Mouse (Mus musculus) left cerebral cortex, postnatal 4 days (tissue): Measurements from ENCODE around the gene Ankrd44. TPM values are rescaled to one million over a fixed set of nuclear protein-coding genes. Genes with fewer than 3 reads are reported as not detected.

Source experiments
- DNase-seq: peaks from one replicate; pipeline ENCODE4 v3.0.0-alpha.2; 2022
- intact Hi-C: fragments of 180-260 bp; cut with DNase I; formaldehyde crosslinking; loops from one replicate; pipeline ENCODE4 v1.15.1; 2025
- total RNA-seq, 2 experiments: library from RNA; stranded (reverse); gene quantifications; 2 replicates each; pipeline ENCODE4 v1.2.3; 2021

Gene Ankrd44
- total RNA-seq, 2 experiments from 2014 or later: 88.1 to 88.4 TPM

DNA sequence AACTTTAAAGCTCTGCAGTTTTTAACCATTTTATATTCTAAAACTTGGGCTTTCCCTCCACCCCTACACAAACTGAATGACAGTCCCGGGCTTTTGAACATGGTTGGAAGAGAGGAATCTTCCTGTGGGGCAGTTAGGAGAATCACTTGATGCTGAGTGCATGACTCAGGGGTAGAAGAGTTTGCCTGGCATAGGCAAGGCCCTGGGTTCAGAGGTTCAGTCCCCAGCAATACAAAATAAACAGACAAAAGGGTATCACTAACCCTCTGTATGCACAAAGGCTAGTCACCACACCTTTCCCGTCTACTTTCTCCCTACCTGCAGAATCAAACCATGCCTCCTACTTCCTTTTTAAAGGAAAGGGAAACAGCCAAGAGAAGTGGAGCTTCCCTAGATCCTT, 28.5 kb downstream of the Ankrd44 start:
- intact Hi-C loops: no loop called here
- no peak for DNase-seq

DNA sequence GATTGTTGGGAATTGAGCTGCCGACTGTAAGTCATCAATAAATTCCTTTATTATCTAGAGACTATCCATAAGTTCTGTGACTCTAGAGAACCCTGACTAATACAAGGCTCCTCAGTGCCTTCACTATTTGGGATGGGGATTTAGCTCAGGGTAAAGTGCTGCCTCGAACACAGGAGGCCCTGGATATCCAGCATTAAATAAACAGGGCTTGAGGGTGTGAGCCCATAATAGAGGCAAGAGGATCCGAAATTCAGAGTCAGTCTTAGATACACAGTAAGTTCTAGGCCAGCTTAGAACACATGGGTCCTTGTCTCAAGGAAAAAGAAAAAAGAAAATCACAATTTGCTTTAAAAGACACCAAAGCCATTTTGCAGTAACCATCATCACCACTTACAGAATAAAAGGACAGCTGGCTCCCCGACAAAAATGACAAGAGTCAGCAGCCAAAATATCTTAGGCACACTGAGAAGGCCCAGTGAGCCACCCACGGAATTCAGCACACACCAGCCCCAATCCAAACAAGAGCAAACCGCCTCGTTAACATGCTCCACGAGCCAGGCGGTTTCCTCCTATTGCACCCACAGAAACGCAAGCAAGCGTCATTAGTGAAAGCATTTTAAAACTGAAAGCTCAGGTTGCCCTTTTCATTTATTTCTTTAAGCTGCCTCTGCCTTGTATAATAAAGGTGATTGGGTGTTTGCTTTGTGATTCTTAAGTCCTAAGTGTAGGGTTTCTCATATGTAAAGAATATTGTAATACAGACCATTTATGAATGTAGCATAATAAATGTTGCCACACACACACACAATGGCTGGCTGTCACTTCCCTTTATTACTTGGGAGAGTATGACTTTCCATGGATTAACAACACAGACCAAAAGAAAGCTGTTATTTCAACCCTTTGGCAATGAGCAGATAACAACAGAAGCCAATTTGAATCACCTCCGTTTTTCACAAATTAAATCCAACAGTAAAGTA, 29.8 kb downstream of the Ankrd44 start:
- intact Hi-C loops: no loop called here
- DNase-seq: no peak

DNA sequence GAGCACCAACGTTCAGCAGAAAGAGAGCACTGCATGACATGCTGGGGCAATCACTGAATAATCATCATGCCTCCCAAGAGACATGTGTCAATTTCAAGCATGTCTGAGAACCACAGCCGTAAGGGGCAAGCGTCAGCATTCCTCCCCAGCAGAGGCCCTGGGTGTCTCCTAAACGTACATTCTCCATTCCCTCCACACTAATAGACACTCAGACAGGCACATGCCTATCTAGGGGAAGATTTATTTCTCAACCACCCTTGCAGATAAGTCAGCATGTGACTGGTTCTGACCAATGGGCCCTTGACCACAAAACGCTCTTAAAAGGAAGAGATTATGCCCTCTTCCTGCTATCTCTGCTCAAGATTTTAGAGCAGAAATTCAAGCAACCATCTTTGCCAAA, 37.7 kb downstream of the Ankrd44 start:
- intact Hi-C loops: no loop called here
- no peak for DNase-seq

DNA sequence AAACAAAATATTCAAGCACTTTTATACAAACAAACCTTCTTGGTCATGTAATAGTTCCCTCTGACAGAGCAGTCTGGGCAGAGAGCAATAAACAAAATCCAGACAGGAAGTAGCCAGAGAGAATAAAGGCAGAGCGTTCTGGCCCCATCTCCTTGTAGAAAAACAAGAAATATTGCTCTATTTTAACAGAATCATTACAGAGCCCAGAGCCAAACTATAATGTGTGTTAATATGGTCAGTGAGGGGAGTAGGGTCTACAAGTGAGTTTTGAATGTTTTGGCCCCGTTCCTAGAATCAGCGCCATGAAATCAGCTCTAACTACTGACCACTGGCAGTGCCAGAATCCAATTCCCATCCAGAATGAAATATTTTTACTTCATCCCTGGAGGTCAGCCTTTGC, 38.3 kb downstream of the Ankrd44 start:
- DNase-seq: no peak
- intact Hi-C loops: no loop called here

DNA sequence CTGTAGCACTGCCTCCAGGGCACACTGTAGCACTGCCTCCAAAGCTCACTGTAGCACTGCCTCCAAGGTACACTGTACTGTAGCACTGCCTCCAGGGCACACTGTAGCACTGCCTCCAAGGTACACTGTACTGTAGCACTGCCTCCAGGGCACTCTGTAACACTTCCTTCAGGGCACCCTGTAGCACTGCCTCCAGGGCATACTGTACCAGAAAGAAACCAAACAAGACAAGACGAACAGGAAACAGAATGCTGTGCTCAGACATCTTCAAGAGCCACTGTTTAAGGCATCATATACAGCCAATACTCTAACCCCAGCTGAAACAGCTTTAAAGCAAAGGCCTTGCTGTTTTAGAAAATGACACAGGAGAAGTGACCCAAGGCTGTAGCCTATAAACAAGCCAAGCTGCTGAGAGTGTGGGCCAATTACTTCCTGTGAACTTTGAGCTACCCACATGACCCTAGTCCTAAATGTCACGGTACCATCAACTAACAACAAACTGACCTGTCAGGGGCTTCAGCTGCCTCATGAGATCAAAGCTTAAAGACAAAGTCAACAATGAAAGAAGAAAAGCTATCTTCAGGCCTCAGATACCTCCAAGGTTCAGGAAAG, 43.2 kb downstream of the Ankrd44 start:
- intact Hi-C loops: no loop called here
- no peak for DNase-seq

DNA sequence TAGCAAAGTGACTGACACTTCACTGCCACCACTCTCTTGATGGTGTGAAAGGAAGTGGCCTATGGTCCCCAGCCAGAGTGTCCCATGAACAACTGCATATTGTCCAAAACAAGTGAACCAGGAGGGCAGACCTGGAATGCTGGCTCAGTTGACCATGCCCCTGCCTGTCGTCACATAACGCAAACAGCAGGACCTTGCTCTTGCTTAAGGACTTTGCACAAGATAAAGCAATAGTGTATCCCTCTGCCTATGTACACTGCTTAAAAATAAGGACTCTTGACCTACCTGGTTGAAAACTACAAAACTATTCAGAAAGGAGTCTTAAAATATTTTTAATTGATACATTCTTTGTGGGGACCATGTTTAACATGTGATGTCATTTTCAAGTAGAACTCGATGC, 44.7 kb downstream of the Ankrd44 start:
- intact Hi-C loops: no loop called here
- DNase-seq: no peak

DNA sequence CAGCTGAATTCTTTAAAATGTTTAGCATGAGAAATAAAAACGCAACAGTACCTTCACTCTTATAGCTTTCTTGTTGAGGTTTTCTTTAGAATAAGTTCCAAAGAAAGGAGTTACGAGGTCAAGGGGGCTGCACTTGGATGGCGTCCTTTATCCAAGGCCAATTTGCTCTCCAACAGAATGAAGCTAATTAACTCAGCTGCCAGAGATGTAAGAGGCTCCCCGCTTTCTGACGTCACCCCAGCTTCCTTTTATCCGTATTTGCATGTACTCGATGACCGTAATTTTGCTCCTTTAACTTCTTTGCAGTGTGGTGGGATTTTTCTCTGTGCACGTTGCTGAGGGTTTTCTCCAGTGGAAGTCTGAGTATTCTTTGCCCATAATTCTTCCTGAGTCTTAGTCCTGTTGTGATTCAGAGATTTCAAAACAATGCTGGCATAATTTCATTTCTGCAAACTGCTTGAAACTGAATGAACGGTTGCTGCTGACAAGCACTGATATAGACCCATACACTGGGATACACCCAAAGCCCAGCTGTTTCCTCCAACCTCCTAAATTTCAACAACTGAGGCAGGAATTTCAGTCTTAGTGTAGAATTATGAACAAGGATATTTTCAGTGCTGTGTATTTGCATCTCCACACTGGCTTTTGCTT, 48.6 kb downstream of the Ankrd44 start:
- DNase-seq: no peak
- intact Hi-C loops: no loop called here

DNA sequence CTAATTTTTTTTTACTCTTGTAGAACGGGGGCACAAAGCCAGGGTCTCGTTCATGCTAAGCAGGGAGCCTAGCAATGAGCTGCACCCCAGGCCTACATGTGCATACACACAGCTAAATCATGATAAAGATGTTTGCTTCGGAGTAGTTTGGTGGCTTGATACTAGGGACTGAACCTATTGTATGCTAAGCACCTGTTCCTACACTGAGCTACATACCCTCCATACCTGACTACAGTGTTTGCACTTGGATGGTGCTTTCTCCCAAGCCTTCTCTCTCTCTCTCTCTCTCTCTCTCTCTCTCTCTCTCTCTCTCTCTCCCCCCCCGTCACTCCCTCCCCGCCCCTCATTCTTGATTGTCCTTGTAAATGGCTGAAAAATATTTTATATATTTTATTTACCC, 49.2 kb downstream of the Ankrd44 start:
- DNase-seq: no peak
- intact Hi-C loops: no loop called here

DNA sequence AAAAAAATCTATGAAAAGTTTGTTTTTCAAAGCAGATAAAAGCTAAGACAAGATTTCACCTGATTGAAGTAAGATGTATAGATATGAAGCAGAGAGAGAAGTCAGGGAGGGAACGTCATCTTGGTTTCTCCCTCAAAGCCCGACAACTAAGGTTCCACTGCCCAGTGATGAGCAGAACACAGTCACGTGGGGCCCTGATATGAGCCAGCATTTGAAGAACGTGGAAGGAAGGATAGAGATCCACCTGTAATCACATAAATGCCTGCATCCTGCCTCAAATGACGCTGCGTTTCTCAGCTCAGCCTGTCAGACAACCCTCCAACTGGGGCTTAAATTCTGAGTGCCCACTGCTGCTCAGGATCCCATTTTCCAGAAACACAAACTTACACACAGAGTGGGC, 52.1 kb downstream of the Ankrd44 start:
- intact Hi-C loops: no loop called here

DNA sequence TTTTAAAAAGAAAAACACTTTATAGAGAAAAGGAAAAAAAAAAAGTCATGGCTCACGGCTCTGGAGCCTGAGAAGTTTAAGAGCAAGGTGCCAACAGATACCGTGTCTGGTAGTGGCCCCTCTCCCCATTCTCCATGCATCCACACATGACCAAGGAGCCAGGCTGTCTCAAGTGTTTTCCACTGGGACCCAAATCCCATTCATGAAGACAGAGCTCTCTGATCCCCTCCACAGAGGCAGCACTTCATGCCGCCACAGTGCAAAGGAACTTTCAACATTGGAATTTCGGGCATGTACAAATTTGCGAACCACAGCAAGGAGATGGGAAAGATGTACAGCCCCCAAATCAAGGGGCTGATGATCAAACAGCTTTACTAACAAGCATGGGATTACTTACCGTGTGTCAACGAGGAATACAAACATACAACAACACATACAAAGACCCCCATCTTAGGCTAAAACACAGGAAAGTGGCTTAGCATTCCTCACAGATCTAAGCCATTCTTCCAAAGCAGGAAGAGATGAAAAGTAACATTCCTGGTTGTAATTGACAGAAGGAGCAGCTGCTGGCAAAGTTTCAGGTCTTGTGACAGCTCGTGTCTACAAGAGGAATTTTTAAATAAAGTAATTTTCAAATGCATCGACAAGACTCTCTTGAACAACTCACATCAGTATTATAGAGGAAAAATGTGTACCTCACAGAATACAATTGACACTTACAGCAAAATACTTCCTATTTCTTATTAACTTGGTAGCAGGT, 53.1 kb downstream of the Ankrd44 start:
- DNase-seq: no peak
- intact Hi-C loops: no loop called here

More for the DNA sequence above, 52.1 kb downstream of the Ankrd44 start:
- no peak for DNase-seq

DNA sequence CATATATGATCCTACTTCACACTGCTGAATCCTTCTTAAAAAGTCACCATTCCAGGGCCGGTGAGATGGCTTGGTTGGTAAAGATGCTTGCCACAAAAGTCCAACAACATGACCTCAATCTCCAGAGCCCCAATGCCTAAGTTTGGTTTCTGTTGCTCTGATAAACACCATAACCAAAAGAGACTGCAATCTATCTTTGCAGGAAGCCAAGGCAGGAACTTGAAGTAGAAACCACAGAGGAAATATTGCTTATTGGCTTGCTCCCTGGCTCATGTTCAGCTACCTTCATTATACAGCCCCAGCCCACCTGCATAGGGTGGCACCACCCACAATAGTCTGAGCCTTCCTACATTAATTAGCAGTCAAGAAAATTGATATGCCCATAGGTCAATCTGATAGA, 54.9 kb downstream of the Ankrd44 start:
- DNase-seq: no peak
- intact Hi-C loops: no loop called here

DNA sequence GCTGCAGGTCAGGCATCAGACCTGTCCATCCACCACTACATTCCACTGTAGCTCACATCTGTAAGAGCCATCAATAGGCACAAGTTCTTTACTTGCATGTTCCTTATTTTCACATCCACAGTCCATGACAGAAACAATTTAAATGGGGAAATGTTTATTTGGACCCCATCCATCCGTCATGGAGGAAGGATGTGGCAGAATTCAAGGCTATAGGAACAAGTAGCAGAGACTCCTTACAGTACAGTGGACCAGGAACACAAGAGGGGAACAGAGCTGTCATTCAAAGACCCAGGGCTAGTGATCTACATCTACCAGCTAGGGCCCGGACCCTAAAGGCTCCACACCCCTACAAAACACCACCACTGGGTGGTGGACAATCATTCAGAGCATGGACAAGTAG, 55.6 kb downstream of the Ankrd44 start:
- intact Hi-C loops: no loop called here
- no peak for DNase-seq

DNA sequence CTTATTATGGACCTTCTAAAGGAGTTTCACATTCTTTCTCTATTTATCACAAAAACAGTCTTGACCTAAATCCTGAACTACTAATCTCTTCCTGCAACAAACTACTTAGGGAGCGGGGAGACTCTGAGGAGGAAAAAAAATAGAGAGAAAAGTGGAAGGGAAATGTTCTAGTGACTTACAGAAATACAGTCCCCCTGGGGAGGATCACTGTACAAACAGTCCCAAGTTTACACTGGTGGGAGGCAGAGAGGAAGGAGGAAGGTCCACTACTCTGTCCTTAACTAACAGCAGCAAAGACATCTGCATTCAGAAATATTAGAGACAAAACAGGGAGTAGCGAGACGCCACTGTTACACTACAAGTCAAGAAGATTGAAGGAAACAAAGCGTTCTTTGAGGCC, 59.0 kb downstream of the Ankrd44 start:
- intact Hi-C loops: no loop called here
- no peak for DNase-seq

DNA sequence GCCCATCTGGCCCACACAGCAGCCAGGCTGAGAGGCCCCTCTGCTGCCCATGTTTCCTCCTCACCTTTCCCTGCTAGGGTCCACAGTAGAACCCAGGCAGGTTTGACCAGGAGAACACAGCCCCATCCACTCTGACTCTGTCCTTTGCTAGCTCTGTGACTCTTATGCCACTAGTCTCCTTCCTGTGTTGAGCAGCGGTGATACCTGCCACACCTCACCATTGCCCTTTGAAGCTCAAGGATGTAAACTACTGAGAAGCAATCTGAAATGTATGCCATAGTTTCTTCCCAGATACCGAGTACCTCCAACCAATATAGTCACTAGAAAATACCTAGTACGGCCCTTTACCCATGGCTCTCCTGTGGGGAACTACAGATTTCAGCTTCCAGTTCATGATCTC, 60.1 kb downstream of the Ankrd44 start:
- no peak for DNase-seq
- intact Hi-C loops: no loop called here

DNA sequence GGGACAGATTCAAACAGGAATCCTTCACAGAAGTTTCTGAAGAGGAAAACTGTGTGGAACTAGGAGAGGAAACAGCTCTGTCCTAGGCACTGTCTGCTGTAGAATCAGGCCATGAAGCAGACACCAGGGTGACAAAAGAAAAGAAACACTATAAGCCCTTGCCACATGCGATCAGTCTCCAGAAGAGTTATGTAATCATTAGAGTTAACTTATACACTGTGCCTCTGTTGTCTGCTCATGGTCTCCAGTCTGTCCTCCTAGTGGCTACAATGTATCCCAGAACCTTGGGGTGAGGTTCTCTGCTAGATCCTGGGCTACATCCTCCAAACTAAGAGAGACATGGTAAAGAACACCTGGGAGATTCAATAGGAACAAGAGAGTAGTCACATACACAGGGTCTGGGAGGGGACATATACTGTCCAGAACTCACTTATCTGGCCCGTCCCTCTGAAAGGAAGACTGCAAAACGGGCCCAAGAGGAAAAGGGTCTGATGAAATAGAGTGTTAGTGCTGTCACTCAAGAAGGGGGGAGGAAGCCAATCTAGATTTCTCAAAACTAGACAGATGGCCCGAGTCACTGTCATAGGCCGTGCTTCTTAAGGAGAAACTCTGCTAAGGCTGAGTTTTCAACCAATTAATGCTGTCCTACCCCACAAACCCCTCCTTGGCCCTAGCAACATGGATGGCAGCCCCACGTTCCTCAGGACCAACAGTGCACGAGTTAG, 61.1 kb downstream of the Ankrd44 start:
- intact Hi-C loops: no loop called here
- no peak for DNase-seq

DNA sequence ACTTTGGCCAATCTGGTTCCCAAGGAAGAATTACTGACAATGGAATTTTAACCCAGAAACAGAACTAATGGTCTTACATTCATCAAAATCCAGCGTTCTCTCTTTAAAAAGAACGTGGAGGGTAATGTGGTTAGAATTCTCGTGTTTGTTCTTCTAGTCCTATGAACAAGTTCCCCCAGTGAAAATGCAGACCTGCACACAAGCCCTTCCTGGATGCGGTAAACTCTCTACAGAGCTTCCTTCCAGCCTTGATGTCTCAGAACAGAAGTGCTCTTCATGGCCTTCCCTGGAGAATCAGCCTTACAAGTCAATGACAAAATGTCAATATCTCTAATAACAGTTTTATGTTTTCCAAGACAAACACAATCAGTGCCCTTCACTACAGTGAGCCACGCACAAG, 65.8 kb downstream of the Ankrd44 start:
- DNase-seq: no peak
- intact Hi-C loops: no loop called here

DNA sequence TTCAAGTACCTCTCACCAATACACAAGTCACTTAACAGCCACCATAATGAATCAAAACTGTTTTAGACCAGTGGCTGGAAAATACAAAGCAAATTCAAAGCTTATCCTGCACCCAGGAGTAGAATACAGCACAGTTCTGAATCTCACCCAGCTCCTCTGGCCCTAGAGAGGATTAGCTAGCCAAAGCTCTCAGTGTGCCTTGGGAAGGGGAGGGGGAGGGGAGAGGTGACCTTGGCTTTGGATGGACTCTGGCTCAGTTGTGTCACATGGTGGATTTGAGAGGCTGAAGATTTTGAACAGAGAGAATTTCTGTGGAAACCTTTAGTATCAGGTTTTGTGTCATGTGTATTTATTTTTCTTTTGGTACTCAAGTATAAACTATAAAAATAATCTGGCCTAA, 66.3 kb downstream of the Ankrd44 start:
- intact Hi-C loops: no loop called here
- DNase-seq: no peak

DNA sequence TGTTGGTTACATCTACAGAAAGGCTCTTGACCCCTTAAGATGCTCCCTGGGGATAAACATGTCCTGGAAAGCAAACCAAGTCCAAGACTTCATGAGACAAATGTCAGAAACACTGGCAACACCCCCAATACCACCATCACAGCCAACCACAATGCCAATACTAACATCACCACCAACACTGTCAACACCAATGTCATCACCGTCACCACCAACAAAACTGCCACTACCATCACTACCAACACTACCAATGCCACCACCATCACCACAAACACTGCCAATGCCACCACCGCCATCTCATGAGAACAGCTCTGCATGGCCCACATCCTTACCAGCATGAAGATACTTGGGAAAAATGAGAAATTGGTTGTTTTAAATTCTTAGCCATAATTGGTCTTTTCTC, 67.3 kb downstream of the Ankrd44 start:
- intact Hi-C loops: no loop called here
- no peak for DNase-seq

DNA sequence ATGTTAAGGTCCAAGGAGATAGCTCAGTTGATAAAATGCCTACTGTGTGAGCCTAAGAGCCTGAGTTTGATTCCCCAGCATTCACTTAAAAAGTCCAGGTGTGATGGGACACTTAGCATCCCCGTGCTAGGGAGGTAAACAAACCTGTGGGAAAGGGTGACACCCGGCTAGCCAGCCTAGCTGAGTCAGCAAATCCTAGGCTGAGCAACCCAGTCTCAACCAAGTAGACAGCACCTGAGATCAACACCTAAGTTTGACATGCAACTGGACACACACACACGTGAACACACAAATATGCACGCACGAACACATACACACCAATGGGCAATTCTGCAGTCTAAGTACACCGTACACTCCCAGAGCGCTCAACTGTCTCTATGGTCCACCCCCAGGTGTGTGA, 69.7 kb downstream of the Ankrd44 start:
- intact Hi-C loops: no loop called here
- no peak for DNase-seq

DNA sequence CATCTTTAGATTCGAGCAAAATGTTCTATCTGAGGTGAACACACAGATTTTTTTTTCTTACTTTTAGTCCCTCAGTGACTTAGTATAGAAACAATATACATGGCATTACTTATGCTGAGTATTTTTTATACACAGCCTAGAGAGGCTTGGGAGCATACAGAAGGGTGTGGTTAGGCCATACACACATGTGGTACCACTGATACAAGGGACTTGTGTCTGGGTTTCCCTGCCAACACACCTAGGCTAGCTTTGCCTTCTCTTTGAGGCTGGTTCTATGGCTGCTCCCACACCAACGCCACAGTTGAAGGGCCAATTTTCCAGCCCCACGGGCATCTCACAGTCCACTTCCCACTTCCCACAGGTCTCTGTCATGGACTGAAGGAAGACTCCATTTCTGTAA, 70.2 kb downstream of the Ankrd44 start:
- no peak for DNase-seq

More for the DNA sequence above, 70.2 kb downstream of the Ankrd44 start:
- intact Hi-C loops: no loop called here
